Mouse (Mus musculus): ENCODE measurements around the gene Galnt10. TPM values are rescaled to one million over a fixed set of nuclear protein-coding genes. Genes with fewer than 3 reads are reported as not detected.

Galnt10 gene
- polyA plus RNA-seq, 1 experiment from 2014 or later: 16.9 TPM

- Histone ChIP-seq H3K9ac (ENCODE audit: low read depth, low read length) (no peak overlapping the region), H3K9me3 (ENCODE audit: control insufficient read depth, low read length) (no peaks in the 10 kb centered on the region), H3K4me2 (ENCODE audit: low read depth, low read length) (no peak overlapping the region), H3K4me1 (ENCODE audit: control insufficient read depth, insufficient read depth, low read length) (no peaks in the 10 kb centered on the region), H3K27me3 (replicated peaks; ENCODE audit: control insufficient read depth, insufficient read depth, low read length) (no peaks in the 10 kb centered on the region), H3K4me3 (ENCODE audit: low read length) (no peak overlapping the region), H3K36me3 (ENCODE audit: control insufficient read depth, insufficient read depth, low read length) (no peaks in the 10 kb centered on the region), H3K27ac (ENCODE audit: low read length) (no peak overlapping the region)
- WGBS: 71% methylated on average over 14 of the region's 14 CpGs
- ATAC-seq: no peak
These were observed 108.4 kb downstream of the Galnt10 start for GRCm38 (mm10) chr11:57753538-57754203.

DNA sequence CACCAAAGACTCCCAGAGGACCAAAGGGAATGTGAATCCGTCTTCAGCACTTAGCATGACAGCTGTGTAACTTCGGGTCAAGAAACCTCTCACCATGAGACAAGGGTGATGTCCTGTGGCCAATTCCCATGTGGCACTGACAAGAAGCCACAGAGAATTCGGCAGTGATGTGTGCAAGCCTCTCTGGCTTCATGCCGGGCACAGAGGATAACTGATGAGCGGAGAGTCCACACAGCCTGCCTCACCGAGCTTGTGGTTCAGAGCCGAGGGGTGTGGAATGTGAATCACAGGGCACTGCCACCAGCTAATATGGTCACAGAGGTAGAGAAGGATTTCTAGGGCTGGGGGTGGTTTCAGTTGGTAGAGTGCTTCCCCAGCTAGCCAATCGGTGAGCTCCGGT lies 113.4 kb downstream of the Galnt10 start:
- no peak for ATAC-seq
- no peaks in the 10 kb centered on the region for H3K27me3 ChIP-seq (replicated peaks; ENCODE audit: control insufficient read depth, insufficient read depth, low read length)
- H3K36me3 ChIP-seq (ENCODE audit: control insufficient read depth, insufficient read depth, low read length): no peaks in the 10 kb centered on the region
- H3K4me1 ChIP-seq (ENCODE audit: control insufficient read depth, insufficient read depth, low read length): no peaks in the 10 kb centered on the region
- H3K27ac ChIP-seq (ENCODE audit: low read length): no peak overlapping the region
- H3K9me3 ChIP-seq (ENCODE audit: control insufficient read depth, low read length): no peaks in the 10 kb centered on the region
- H3K9ac ChIP-seq (ENCODE audit: low read depth, low read length): no peak overlapping the region
- WGBS: 82% methylated on average over 9 of the region's 9 CpGs
- no peak overlapping the region for H3K4me3 ChIP-seq (ENCODE audit: low read length)
- H3K4me2 ChIP-seq (ENCODE audit: low read depth, low read length): no peak overlapping the region

DNA sequence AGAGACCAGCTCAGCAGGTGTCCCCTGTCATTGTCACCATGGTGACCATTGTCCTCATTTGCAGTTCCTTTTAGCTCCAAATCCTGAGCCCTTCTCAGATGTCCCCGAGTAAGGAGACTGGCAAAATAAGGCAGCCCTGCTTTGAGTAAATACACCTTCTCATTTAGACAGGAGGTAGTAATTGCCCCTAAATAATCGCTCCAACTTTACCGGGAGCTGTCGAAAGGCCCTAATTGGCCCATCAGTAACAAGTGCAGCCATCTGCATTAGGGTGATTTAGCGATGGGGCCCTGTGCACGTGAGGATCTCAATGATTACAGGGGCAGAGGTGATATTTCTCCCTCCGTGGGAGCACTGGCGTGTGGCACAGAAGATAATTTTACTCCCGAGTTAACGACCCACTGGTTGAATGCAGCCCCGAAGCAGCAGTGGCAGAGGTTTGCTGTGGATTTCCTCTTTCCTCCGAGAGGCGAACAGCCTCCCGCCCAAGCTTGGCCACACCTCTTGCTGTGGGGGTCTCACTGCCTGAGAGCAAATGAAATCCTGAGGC lies 115.3 kb downstream of the Galnt10 start:
- no peaks in the 10 kb centered on the region for H3K9me3 ChIP-seq (ENCODE audit: control insufficient read depth, low read length)
- no peak for ATAC-seq
- H3K4me2 ChIP-seq (ENCODE audit: low read depth, low read length): no peak overlapping the region
- no peaks in the 10 kb centered on the region for H3K4me1 ChIP-seq (ENCODE audit: control insufficient read depth, insufficient read depth, low read length)
- H3K4me3 ChIP-seq (ENCODE audit: low read length): no peak overlapping the region
- WGBS: 21% methylated on average over 14 of the region's 14 CpGs
- no peak overlapping the region for H3K27ac ChIP-seq (ENCODE audit: low read length)
- H3K36me3 ChIP-seq (ENCODE audit: control insufficient read depth, insufficient read depth, low read length): no peaks in the 10 kb centered on the region
- H3K9ac ChIP-seq (ENCODE audit: low read depth, low read length): no peak overlapping the region
- H3K27me3 ChIP-seq (replicated peaks; ENCODE audit: control insufficient read depth, insufficient read depth, low read length): no peaks in the 10 kb centered on the region

DNA sequence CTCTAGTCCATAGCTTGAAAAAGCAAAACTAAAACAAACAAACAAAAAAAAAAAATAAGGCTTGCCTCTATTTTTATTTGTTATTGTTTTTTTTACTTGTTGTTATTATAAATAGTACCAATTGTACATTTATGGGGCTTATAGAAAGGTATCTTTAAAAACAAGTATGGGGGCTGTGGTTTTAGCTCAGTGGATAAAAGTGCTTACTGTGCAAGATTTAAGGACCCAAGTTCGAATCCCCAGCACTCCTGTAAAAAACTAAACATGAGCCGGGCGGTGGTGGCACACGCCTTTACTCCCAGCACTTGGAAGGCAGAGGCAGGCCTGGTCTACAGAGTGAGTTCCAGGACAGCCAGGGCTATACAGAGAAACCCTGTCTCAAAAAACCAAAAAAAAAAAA lies 116.1 kb downstream of the Galnt10 start:
- H3K9me3 ChIP-seq (ENCODE audit: control insufficient read depth, low read length): no peaks in the 10 kb centered on the region
- H3K27ac ChIP-seq (ENCODE audit: low read length): no peak overlapping the region
- H3K27me3 ChIP-seq (replicated peaks; ENCODE audit: control insufficient read depth, insufficient read depth, low read length): no peaks in the 10 kb centered on the region
- H3K9ac ChIP-seq (ENCODE audit: low read depth, low read length): no peak overlapping the region
- 91% methylated on average over 4 of the region's 4 CpGs for WGBS
- H3K4me3 ChIP-seq (ENCODE audit: low read length): no peak overlapping the region
- H3K4me2 ChIP-seq (ENCODE audit: low read depth, low read length): no peak overlapping the region
- no peaks in the 10 kb centered on the region for H3K4me1 ChIP-seq (ENCODE audit: control insufficient read depth, insufficient read depth, low read length)
- no peaks in the 10 kb centered on the region for H3K36me3 ChIP-seq (ENCODE audit: control insufficient read depth, insufficient read depth, low read length)
- no peak for ATAC-seq

GRCm38 (mm10) chr11:57764124-57764523 lies 118.9 kb downstream of the Galnt10 start:
- no peaks in the 10 kb centered on the region for H3K27me3 ChIP-seq (replicated peaks; ENCODE audit: control insufficient read depth, insufficient read depth, low read length)
- H3K9ac ChIP-seq (ENCODE audit: low read depth, low read length): no peak overlapping the region
- no peaks in the 10 kb centered on the region for H3K4me1 ChIP-seq (ENCODE audit: control insufficient read depth, insufficient read depth, low read length)
- WGBS: 85% methylated on average over 3 of the region's 3 CpGs
- H3K36me3 ChIP-seq (ENCODE audit: control insufficient read depth, insufficient read depth, low read length): no peaks in the 10 kb centered on the region
- H3K9me3 ChIP-seq (ENCODE audit: control insufficient read depth, low read length): no peaks in the 10 kb centered on the region
- no peak overlapping the region for H3K4me2 ChIP-seq (ENCODE audit: low read depth, low read length)
- H3K27ac ChIP-seq (ENCODE audit: low read length): no peak overlapping the region
- H3K4me3 ChIP-seq (ENCODE audit: low read length): no peak overlapping the region
- ATAC-seq: no peak

DNA sequence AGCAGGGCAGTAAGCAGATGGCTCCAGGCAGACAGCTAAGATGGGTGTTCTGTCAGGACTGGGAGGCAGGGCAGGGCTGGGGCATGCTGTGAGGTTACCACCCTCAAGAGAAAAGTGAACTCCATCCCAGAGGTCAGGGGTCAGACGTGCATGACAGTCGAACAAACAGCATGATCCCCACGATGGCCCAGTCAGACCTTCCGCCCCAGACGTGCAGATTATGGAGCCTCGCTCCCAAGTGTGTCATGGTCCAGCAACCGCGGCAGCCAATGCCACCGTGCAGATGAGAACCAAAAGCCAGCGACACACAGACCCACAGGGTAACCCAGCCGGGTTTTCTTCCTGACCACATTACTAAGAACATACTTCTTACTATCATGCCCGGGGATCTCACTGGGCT lies 121.4 kb downstream of the Galnt10 start:
- ATAC-seq: 0 out of 2 replicates have a peak, but pooled peaks have one; percentile 9

DNA sequence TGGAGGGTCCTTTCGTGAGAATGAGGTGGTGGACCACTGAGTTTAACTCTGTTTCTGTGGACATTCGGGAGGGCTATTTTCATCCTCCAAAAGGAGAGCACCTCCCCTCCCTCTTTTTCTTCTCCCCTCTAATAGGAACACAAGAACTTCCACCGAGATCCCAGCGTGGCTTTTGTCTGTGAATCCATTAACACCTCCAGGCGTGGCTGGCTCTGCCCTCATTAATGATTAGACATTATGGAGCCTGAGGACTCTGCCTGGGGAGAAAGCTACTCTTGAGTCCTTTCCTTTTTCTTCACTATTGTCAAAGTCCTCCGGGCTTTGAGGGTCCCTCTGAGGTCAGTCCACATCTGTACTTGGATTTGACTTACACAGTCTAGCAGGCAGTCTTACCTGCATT lies 121.9 kb downstream of the Galnt10 start:
- Histone ChIP-seq H3K36me3 (ENCODE audit: control insufficient read depth, insufficient read depth, low read length) (no peaks in the 10 kb centered on the region), H3K9me3 (ENCODE audit: control insufficient read depth, low read length) (no peaks in the 10 kb centered on the region), H3K4me1 (ENCODE audit: control insufficient read depth, insufficient read depth, low read length) (no peaks in the 10 kb centered on the region), H3K4me2 (ENCODE audit: low read depth, low read length) (no peak overlapping the region), H3K27me3 (replicated peaks; ENCODE audit: control insufficient read depth, insufficient read depth, low read length) (no peaks in the 10 kb centered on the region), H3K4me3 (ENCODE audit: low read length) (no peak overlapping the region), H3K9ac (ENCODE audit: low read depth, low read length) (no peak overlapping the region), H3K27ac (ENCODE audit: low read length) (no peak overlapping the region)
- WGBS: 46% methylated on average over 6 of the region's 6 CpGs
- 0 out of 2 replicates have a peak, but pooled peaks have one; percentile 47 for ATAC-seq

More for the DNA sequence above, 121.4 kb downstream of the Galnt10 start:
- no peak overlapping the region for H3K9ac ChIP-seq (ENCODE audit: low read depth, low read length)
- no peaks in the 10 kb centered on the region for H3K9me3 ChIP-seq (ENCODE audit: control insufficient read depth, low read length)
- H3K4me3 ChIP-seq (ENCODE audit: low read length): no peak overlapping the region
- H3K27me3 ChIP-seq (replicated peaks; ENCODE audit: control insufficient read depth, insufficient read depth, low read length): no peaks in the 10 kb centered on the region
- no peaks in the 10 kb centered on the region for H3K4me1 ChIP-seq (ENCODE audit: control insufficient read depth, insufficient read depth, low read length)
- H3K27ac ChIP-seq (ENCODE audit: low read length): no peak overlapping the region
- 54% methylated on average over 12 of the region's 12 CpGs for WGBS
- no peak overlapping the region for H3K4me2 ChIP-seq (ENCODE audit: low read depth, low read length)
- no peaks in the 10 kb centered on the region for H3K36me3 ChIP-seq (ENCODE audit: control insufficient read depth, insufficient read depth, low read length)

- no peaks in the 10 kb centered on the region for H3K4me1 ChIP-seq (ENCODE audit: control insufficient read depth, insufficient read depth, low read length)
- WGBS: 85% methylated on average over 5 of the region's 5 CpGs
- no peaks in the 10 kb centered on the region for H3K36me3 ChIP-seq (ENCODE audit: control insufficient read depth, insufficient read depth, low read length)
- no peaks in the 10 kb centered on the region for H3K27me3 ChIP-seq (replicated peaks; ENCODE audit: control insufficient read depth, insufficient read depth, low read length)
- no peak overlapping the region for H3K27ac ChIP-seq (ENCODE audit: low read length)
- ATAC-seq: no peak
- no peak overlapping the region for H3K9ac ChIP-seq (ENCODE audit: low read depth, low read length)
- H3K4me3 ChIP-seq (ENCODE audit: low read length): no peak overlapping the region
- H3K9me3 ChIP-seq (ENCODE audit: control insufficient read depth, low read length): no peaks in the 10 kb centered on the region
- H3K4me2 ChIP-seq (ENCODE audit: low read depth, low read length): no peak overlapping the region
These were observed 125.5 kb downstream of the Galnt10 start for GRCm38 (mm10) chr11:57770776-57771175.

DNA sequence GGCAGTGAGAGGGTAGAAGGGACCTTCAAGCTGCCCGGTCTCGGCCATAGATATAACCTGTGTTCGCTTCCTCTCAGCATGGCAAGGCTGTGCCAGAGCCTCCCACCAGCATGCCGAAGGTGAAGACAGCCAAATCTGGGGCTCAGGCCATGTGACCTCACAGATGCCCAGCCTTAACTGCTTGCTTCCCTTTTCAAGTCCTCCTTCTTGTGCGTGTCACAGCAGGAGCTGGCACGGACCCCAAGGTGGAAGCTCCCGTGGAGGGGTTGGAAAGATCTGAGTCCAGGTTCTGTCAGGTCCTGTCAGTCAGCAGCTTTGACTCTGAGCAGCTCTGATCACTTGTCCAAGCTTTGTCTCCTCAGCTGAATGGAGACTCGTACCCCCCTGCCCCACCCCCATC lies 126.4 kb downstream of the Galnt10 start:
- Histone ChIP-seq H3K4me3 (ENCODE audit: low read length) (no peak overlapping the region), H3K27me3 (replicated peaks; ENCODE audit: control insufficient read depth, insufficient read depth, low read length) (no peaks in the 10 kb centered on the region), H3K9me3 (ENCODE audit: control insufficient read depth, low read length) (no peaks in the 10 kb centered on the region), H3K4me2 (ENCODE audit: low read depth, low read length) (no peak overlapping the region), H3K27ac (ENCODE audit: low read length) (no peak overlapping the region), H3K4me1 (ENCODE audit: control insufficient read depth, insufficient read depth, low read length) (no peaks in the 10 kb centered on the region), H3K36me3 (ENCODE audit: control insufficient read depth, insufficient read depth, low read length) (no peaks in the 10 kb centered on the region), H3K9ac (ENCODE audit: low read depth, low read length) (no peak overlapping the region)
- 93% methylated on average over 8 of the region's 8 CpGs for WGBS
- no peak for ATAC-seq

- no peaks in the 10 kb centered on the region for H3K27me3 ChIP-seq (replicated peaks; ENCODE audit: control insufficient read depth, insufficient read depth, low read length)
- H3K4me1 ChIP-seq (ENCODE audit: control insufficient read depth, insufficient read depth, low read length): no peaks in the 10 kb centered on the region
- ATAC-seq: no peak
- no peak overlapping the region for H3K27ac ChIP-seq (ENCODE audit: low read length)
- H3K36me3 ChIP-seq (ENCODE audit: control insufficient read depth, insufficient read depth, low read length): no peaks in the 10 kb centered on the region
- H3K4me3 ChIP-seq (ENCODE audit: low read length): no peak overlapping the region
- H3K9ac ChIP-seq (ENCODE audit: low read depth, low read length): no peak overlapping the region
- H3K9me3 ChIP-seq (ENCODE audit: control insufficient read depth, low read length): no peaks in the 10 kb centered on the region
- 48% methylated on average over 13 of the region's 13 CpGs for WGBS
- no peak overlapping the region for H3K4me2 ChIP-seq (ENCODE audit: low read depth, low read length)
These were observed 128.2 kb downstream of the Galnt10 start for GRCm38 (mm10) chr11:57773479-57773878.
